Mouse (Mus musculus) fibroblast of lung, adult 2 months (primary cell): Measurements from ENCODE around the gene Scn1a.

Experiments
- DNase-seq: peaks from one replicate; pipeline ENCODE4 v3.0.0-alpha.2; 2011; ENCODE audit warnings: low read depth

Gene Scn1a

DNA sequence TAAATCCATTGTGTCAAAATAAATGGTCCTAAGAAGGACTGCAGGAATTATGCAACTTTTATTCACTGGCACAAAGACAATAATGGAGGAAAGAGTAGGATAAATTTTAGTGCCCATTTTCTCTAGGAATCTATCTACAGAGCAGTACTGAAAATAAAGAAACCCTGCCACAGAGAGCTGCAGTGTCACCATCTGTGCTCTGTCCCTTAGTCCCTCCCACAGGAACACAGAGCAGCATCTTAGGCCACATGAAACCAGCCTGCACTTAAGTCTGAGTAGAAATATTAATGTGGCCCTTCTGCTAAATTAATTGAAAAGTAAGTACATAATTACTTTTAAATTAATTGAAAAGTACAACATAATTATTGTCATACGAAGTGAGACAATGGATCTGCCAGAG is 196.6 kb downstream of the Scn1a start:
- DNase-seq: no peak

DNA sequence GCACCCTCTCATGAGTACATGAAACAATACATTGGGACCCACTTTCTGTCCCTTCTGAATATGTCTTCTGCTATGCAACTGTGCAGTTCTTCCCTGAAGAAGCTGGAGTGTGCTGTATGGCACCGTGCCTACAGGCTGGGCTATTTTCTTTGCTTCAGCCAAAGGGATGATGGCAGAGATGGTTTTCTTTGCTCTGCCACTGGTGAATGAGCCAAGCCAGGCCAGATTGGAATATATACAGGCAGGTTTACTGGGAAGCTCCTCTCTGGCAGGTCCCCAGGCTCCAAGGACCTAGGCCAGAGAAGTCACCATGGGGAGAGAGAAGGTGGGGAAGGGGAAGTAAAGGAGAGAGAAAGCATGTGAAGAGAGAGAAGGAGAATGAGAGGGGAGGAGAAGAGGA is 200.3 kb downstream of the Scn1a start:
- no peak for DNase-seq

DNA sequence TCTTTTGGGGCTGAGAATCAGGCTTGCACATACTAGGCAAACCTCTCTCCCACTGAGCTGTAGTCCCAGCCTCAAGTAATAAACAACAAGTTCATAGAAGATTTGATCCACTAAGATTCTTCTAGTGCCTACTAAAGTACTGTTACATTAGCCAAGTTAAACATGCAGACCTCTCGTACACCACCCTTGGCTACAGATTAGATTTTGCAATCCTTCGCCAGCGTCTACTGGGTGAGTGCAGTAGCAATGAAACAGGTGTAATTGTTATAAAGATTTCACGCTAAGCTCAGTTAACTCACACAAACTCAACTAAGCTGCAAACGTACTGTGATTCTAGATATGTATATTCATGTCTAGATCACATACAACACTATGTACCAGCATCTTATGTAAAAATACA is 201.8 kb downstream of the Scn1a start:
- no peak for DNase-seq

DNA sequence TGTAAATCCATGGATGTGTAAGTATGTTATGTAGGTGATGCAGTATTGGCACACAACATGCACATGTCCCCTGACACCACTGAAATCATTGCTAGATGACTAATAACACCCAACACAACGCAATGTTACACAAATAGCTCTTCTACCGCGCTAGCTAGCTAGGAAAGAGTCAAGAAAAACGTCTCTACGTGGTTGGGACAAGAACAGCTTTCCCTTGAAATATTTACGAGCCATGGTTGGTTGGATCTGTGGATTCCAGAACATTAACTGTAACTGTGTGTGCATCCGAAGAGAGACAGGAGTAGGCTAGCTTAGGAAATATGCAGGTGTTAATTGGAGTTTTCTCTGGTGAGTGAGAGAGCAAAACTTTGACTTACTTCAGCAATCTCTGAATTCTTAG is 219.7 kb downstream of the Scn1a start:
- no peak for DNase-seq
